Mouse (Mus musculus): ENCODE measurements around the gene Tarsl2.

Gene Tarsl2

GRCm38 (mm10) chr7:65650662-65651061 lies 6.0 kb downstream of the Tarsl2 start:
- DNase-seq (ENCODE audit: extremely low spot score, low read depth, low spot score) = no peak

GRCm38 (mm10) chr7:65657490-65658120 lies 12.9 kb downstream of the Tarsl2 start:
- DNase-seq (ENCODE audit: extremely low spot score, low read depth, low spot score) = no peak

- no peak for DNase-seq (ENCODE audit: extremely low spot score, low read depth, low spot score)
Observed at GRCm38 (mm10) chr7:65663225-65663790, 18.6 kb downstream of the Tarsl2 start.

GRCm38 (mm10) chr7:65663886-65664285 lies 19.2 kb downstream of the Tarsl2 start:
- no peak for DNase-seq (ENCODE audit: extremely low spot score, low read depth, low spot score)

GRCm38 (mm10) chr7:65667491-65667890 lies 22.8 kb downstream of the Tarsl2 start:
- DNase-seq (ENCODE audit: extremely low spot score, low read depth, low spot score) = no peak

- DNase-seq (ENCODE audit: extremely low spot score, low read depth, low spot score) = no peak
Observed at GRCm38 (mm10) chr7:65678050-65678449, 33.4 kb downstream of the Tarsl2 start.

GRCm38 (mm10) chr7:65678900-65679595 lies 34.4 kb downstream of the Tarsl2 start:
- no peak for DNase-seq (ENCODE audit: extremely low spot score, low read depth, low spot score)

- DNase-seq (ENCODE audit: extremely low spot score, low read depth, low spot score) = no peak
Observed at GRCm38 (mm10) chr7:65681166-65681565, 36.5 kb downstream of the Tarsl2 start.

- no peak for DNase-seq (ENCODE audit: extremely low spot score, low read depth, low spot score)
Observed at GRCm38 (mm10) chr7:65684256-65684835, 39.6 kb downstream of the Tarsl2 start.

GRCm38 (mm10) chr7:65686664-65687063 lies 42.0 kb downstream of the Tarsl2 start:
- no peak for DNase-seq (ENCODE audit: extremely low spot score, low read depth, low spot score)

- DNase-seq (ENCODE audit: extremely low spot score, low read depth, low spot score) = no peak
Observed at GRCm38 (mm10) chr7:65690869-65691268, 46.2 kb downstream of the Tarsl2 start, which contains the start of gene Tm2d3. Gene Tm2d3, plus strand, starts transcription at chr7:65691169.

- DNase-seq (ENCODE audit: extremely low spot score, low read depth, low spot score) = no peak
Observed at GRCm38 (mm10) chr7:65691929-65692605, 47.4 kb downstream of the Tarsl2 start.

GRCm38 (mm10) chr7:65692883-65693282 lies 48.2 kb downstream of the Tarsl2 start:
- no peak for DNase-seq (ENCODE audit: extremely low spot score, low read depth, low spot score)

GRCm38 (mm10) chr7:65693301-65693821 lies 48.7 kb downstream of the Tarsl2 start:
- DNase-seq (ENCODE audit: extremely low spot score, low read depth, low spot score) = peak; percentile 35

- DNase-seq (ENCODE audit: extremely low spot score, low read depth, low spot score) = no peak
Observed at GRCm38 (mm10) chr7:65696450-65696849, 51.8 kb downstream of the Tarsl2 start.

GRCm38 (mm10) chr7:65702076-65702475 lies 57.4 kb downstream of the Tarsl2 start:
- DNase-seq (ENCODE audit: extremely low spot score, low read depth, low spot score) = no peak

- peak; percentile 52 for DNase-seq (ENCODE audit: extremely low spot score, low read depth, low spot score)
Observed at GRCm38 (mm10) chr7:65704818-65705242, 60.1 kb downstream of the Tarsl2 start.

- DNase-seq (ENCODE audit: extremely low spot score, low read depth, low spot score) = no peak
Observed at GRCm38 (mm10) chr7:65708506-65708905, 63.8 kb downstream of the Tarsl2 start.

GRCm38 (mm10) chr7:65710301-65710700 lies 65.6 kb downstream of the Tarsl2 start:
- DNase-seq (ENCODE audit: extremely low spot score, low read depth, low spot score) = no peak

GRCm38 (mm10) chr7:65713782-65714181 lies 69.1 kb downstream of the Tarsl2 start:
- no peak for DNase-seq (ENCODE audit: extremely low spot score, low read depth, low spot score)

GRCm38 (mm10) chr7:65714304-65714703 lies 69.6 kb downstream of the Tarsl2 start:
- DNase-seq (ENCODE audit: extremely low spot score, low read depth, low spot score) = no peak

Data from hindlimb bud, embryonic 11.5 days (tissue).